Mouse (Mus musculus) adrenal gland, postnatal 14 days (tissue): ENCODE data around the gene Nags. TPM values are rescaled to one million over a fixed set of nuclear protein-coding genes. Genes with fewer than 3 reads are reported as not detected.
"Not testable (repeated sequence)": the region's sequence is repeated elsewhere in the genome, so short reads cannot be mapped to it uniquely, and the experiment has no call there.

ENCODE experiments used
- DNase-seq: peaks from one replicate; pipeline ENCODE4 v3.0.0; 2021; ENCODE audit warnings: mixed read lengths
- total RNA-seq: library from RNA; stranded (reverse); gene quantifications from 2 replicates; pipeline ENCODE4 v1.2.3, GENCODE M21; 2021

Gene Nags
- total RNA-seq, 1 experiment from 2014 or later: 5.8 TPM

GRCm38 (mm10) chr11:102156786-102157089 lies 11.4 kb downstream of the Nags start:
- DNase-seq: no peak

- DNase-seq: not testable (repeated sequence)
These were observed 12.7 kb downstream of the Nags start for GRCm38 (mm10) chr11:102158024-102158423.

GRCm38 (mm10) chr11:102159781-102160180 lies 14.5 kb downstream of the Nags start:
- DNase-seq: no peak

GRCm38 (mm10) chr11:102165971-102166722 lies 20.8 kb downstream of the Nags start:
- no peak for DNase-seq

GRCm38 (mm10) chr11:102167539-102167938 lies 22.2 kb downstream of the Nags start:
- DNase-seq: no peak

DNA sequence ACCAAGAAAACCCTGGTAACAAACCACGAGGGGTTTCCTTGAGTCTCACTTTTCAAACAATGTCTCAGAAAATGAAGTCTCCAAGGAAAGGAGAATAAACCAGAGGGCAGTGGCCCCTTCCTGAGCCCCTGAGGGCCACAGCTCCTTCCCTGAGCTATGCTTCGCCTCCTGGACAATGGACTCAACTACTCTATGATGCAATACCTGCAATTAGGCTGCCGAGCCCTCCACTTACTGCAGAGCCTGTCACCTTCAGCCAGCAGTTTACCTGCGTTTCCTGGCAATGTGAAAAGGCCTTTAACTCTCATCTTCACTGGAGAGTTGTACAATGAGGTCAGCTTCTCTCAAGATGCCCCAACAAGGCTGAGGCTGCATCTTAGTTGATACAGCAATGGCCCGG lies 23.4 kb downstream of the Nags start:
- no peak for DNase-seq

DNA sequence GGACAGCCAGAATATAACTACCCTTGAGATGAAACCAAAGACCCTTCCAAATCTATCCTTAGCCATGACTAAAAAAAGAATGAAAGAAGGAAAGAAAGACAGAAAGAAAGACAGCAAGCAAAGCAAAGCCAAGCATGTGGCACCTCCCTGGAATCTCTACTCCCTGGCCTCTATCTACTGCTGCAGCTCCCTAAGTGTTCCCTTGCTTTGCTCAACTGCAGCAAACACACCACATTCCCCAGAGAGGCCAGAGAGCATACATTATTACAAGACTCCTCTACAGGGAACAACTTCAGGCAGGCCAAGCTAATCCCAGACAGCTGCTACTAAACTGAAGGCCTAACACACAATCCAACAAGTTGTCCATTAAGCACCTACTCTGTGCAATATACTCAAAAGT lies 34.5 kb downstream of the Nags start:
- DNase-seq: no peak

- no peak for DNase-seq
These were observed 38.9 kb downstream of the Nags start for GRCm38 (mm10) chr11:102184253-102184645.

DNA sequence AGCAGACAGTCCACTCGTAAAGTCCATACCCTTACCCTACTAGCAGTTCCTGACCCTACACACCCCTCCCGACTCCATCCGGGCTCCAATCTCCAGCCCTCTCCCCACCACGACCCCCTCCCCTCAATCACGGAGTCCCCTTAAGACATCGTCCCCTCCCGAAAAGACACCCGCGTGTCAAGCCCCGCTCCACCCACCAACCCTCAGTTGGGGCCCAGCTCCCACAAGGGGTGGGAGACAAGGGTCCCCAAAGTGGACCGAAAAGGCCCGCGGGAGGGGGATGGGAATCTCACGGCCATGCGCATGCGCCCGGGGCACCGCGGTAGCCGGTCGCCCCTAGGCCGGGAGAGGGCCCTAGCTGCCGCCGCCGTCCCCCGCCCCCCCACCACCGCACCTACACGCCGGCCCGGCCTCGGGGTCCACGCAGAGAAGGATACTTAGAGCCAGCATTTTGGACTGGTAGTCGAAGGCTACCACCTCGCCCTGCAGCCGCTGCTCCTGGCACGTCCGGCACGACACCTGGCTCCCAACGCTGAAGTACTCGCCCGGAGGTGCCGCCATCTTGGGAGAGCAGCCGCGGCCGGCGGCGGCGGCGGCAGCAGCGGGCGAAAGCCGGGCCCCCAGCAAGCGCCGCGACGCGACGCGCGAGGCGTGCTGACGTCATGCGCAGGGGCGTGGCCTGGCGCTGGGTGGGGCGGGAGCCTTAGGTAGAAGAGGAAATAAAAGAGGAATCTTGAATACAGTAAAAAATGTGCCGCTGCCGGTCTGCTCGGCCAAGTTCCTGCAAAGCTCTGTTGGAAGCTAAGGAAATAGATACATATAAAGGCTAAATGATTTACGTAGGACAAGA lies 39.6 kb downstream of the Nags start, which contains the start of gene Lsm12:
Gene Lsm12 (minus strand): TSS at position 651 of the 850 bp plus-strand sequence.
- DNase-seq: peak; percentile 98

DNA sequence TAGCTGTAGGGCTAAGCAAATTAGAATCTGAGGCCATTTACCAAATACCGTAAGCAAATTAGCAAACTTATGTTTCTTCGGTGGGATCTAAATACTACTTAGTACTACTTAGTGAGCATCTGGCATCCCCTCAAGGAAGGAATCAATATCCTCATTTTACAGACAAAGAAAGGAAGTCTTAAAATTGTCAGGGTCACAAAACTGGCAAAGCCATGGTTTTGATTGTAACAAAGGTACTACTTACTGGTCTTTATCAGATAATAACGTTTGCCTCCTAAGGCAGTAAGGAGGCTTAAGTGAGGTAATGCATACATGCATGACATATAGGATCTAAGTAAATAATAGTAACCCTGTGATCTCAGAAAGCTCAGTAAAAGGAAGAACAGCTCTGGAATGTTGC lies 40.4 kb downstream of the Nags start:
- no peak for DNase-seq

DNA sequence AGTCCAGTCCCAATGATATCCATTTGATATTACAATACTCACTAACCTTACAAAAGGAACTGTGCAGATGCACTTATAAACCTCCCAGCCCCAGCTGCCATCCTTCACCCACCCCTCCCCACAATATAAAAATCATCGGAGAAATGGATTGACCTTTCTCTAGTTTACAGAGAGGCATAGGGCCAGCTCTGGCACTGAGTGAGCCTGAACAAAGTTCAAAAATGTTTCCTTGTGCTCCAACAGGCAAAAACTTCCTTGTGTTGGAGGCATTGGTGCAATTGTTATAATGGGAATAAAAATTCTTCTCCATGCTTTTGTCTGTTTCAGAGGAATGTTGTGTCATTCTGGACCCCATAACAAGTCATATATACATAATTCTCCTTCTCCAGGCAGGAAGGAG lies 40.9 kb downstream of the Nags start:
- no peak for DNase-seq

- no peak for DNase-seq
These were observed 43.7 kb downstream of the Nags start for GRCm38 (mm10) chr11:102188980-102189379.

DNA sequence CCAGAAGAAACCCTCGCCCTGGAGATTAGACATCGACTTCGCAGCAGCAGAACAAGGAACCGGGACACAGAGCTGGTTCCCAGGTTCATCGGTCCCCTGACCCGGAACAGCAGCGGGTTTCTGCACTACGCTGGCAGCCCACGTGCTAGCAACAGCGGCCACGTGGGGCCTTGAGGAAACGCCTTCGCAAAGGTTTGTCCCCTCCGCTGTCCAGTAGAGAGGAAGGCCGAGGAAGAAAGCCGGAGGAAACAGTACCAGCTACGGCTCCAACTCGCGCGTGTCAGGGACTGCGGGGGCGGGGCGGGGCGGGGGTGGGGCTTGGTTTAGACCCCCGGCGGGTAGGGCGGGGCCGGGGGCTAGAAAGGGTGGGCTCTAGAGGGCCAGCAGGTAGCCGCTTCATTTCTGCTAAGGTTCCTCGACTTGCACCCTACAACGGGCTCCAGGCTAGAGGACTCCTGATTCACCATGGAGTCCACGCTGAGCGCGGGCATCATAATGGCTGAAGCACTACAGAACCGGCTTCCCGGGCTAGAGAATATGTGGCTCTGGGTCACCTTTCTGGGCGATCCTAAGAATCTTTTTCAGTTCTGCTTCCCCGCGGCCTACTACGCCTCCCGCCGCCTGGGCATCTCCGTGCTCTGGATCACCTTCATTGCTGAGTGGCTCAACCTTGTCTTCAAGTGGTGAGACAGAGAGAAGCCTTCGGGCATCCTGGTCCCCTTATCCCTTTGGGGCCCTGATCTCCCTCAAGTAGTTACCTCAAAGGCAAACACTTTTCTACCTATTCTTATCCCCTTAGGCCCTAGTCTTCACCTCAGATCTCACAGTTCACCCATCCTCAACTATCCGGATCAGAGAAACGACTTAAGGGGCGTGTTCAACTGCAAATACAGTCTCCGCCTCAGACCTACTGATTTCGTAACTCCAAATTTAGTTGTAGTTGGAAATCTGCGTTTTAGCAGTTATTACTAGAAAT lies 44.4 kb downstream of the Nags start, which contains the start of gene G6pc3:
Gene G6pc3 (plus strand): TSS at position 160 of the 976 bp plus-strand sequence.
- DNase-seq: peak; percentile 95

- no peak for DNase-seq
These were observed 45.5 kb downstream of the Nags start for GRCm38 (mm10) chr11:102190848-102191247.

DNA sequence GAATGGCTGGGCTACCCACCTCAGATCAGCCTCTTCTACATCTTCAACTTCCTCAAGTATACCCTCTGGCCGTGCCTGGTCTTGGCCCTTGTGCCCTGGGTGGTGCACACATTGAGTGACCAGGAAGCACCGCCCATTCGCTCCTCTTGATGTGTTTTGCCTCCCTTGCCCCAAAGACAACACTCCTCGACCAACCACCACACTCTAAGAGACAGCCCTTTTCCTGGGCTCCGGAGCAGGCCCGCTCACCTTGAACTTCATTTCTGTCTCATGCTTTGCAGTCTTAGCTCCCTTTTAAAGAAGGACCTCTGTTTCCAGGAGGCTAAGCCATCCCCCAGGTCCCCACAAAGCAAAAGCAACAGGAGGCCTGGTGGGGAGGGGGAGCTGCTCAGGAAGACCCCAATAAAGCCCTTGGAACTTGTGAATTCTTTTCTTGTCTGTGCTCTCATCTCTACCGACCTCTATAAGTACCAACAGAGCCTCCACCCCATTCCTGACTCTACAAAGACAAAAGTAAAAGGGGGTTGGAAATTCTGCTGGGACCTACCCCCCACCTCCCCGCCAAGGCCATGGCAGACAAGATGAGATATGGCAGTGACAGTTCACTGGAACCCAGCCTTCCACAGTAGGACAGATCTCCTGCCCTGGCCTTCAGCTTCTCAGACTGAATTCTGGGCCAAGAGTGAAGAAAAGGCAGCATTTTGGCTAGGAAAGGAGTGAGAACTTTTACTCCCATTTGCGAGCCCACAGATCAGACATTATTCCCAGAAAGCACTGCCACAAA lies 48.5 kb downstream of the Nags start:
- DNase-seq: peak; percentile 86

DNA sequence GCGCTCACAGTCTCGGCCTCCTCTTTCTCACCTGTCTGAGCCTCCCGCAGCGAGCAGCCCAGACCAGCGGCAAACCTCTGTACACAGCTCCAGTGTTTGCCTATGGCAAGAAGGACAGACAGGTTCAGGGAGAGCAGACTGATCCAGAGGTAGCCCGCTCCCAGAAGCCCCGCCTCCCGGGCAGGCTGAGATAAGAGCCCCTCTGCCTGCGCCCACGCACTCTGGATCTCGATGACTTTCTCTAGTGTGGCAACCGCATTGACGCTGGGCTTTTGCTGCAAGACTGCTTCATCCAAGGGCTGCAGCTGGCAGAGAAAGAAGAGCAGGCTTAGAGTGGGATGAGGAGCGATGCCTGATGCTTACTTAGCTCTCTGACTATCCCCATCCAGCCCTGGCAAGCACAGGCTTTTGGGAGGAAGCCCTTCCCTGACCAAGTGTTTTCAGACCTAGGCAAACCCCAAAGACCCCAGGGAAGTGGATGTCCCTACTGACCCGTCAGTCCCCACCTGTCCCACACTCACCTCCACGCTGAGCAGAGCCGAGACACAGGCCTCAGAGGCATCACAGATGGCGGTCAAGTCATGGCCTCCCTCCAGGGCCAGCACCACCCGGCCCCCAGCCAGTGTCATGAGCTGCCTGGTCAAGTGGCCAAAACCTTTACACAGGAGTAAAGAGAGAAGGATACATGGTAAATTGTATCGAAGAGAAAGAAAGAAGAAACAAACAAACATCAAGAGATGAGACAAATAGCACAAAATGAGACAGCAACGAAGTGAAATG lies 50.9 kb downstream of the Nags start:
- DNase-seq: no peak

DNA sequence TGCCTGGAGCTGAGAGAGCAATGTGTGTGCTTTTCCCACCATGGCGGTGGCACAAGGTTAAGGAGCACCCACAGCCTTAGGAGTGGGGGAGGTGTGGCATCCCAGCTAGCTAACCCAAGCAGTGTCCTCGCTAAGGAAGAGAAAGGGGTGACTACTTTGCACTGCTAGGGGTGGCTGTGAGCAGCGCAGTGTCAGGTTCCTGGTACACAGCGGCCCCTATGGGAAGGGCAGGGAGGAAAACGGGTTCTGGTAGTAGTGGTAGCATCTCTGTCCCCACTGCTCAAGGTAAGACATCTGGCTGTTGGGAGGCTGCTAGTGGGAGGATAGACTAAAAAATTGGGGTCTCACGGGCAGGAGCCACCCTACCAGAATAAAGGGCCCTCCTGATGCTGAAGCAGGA lies 52.9 kb downstream of the Nags start:
- DNase-seq: no peak
